Mouse (Mus musculus): Measurements from ENCODE around the gene Atp1b3.
"Not testable (repeated sequence)": the region's sequence is repeated elsewhere in the genome, so short reads cannot be mapped to it uniquely, and the experiment has no call there.

Atp1b3 gene

GRCm38 (mm10) chr9:96363581-96364140 is 581 bp downstream of the Atp1b3 start:
- DNase-seq (ENCODE audit: low spot score) = peak; percentile 57

GRCm38 (mm10) chr9:96360056-96360455 is 4.2 kb downstream of the Atp1b3 start:
- no peak for DNase-seq (ENCODE audit: low spot score)

GRCm38 (mm10) chr9:96353799-96354198 is 10.4 kb downstream of the Atp1b3 start:
- DNase-seq (ENCODE audit: low spot score) = no peak

GRCm38 (mm10) chr9:96353121-96353769 is 11.0 kb downstream of the Atp1b3 start:
- DNase-seq (ENCODE audit: low spot score) = no peak

- DNase-seq (ENCODE audit: low spot score) = not testable (repeated sequence)
Measured at GRCm38 (mm10) chr9:96351771-96352170, 12.5 kb downstream of the Atp1b3 start.

- DNase-seq (ENCODE audit: low spot score) = no peak
Measured at GRCm38 (mm10) chr9:96350476-96350875, 13.8 kb downstream of the Atp1b3 start.

GRCm38 (mm10) chr9:96350010-96350409 is 14.2 kb downstream of the Atp1b3 start:
- peak; percentile 46 for DNase-seq (ENCODE audit: low spot score)

GRCm38 (mm10) chr9:96348885-96349284 is 15.4 kb downstream of the Atp1b3 start:
- DNase-seq (ENCODE audit: low spot score) = no peak

GRCm38 (mm10) chr9:96345750-96346149 is 18.5 kb downstream of the Atp1b3 start:
- DNase-seq (ENCODE audit: low spot score) = no peak

GRCm38 (mm10) chr9:96331146-96331545 is 33.1 kb downstream of the Atp1b3 start:
- no peak for DNase-seq (ENCODE audit: low spot score)

- DNase-seq (ENCODE audit: low spot score) = no peak
Measured at GRCm38 (mm10) chr9:96328226-96328625, 36.0 kb downstream of the Atp1b3 start.

GRCm38 (mm10) chr9:96326496-96326923 is 37.7 kb downstream of the Atp1b3 start:
- DNase-seq (ENCODE audit: low spot score) = peak; percentile 24

GRCm38 (mm10) chr9:96324502-96324901 is 39.7 kb downstream of the Atp1b3 start:
- DNase-seq (ENCODE audit: low spot score) = no peak

- DNase-seq (ENCODE audit: low spot score) = no peak
Measured at GRCm38 (mm10) chr9:96322411-96323152, 41.7 kb downstream of the Atp1b3 start.

GRCm38 (mm10) chr9:96320551-96320980 is 43.7 kb downstream of the Atp1b3 start:
- DNase-seq (ENCODE audit: low spot score) = no peak

- no peak for DNase-seq (ENCODE audit: low spot score)
Measured at GRCm38 (mm10) chr9:96319333-96319732, 44.9 kb downstream of the Atp1b3 start.

GRCm38 (mm10) chr9:96312074-96312473 is 52.2 kb downstream of the Atp1b3 start:
- DNase-seq (ENCODE audit: low spot score) = no peak

- DNase-seq (ENCODE audit: low spot score) = no peak
Measured at GRCm38 (mm10) chr9:96308816-96309215, 55.4 kb downstream of the Atp1b3 start.

- no peak for DNase-seq (ENCODE audit: low spot score)
Measured at GRCm38 (mm10) chr9:96299324-96300008, 64.8 kb downstream of the Atp1b3 start.

- no peak for DNase-seq (ENCODE audit: low spot score)
Measured at GRCm38 (mm10) chr9:96292144-96292543, 72.1 kb downstream of the Atp1b3 start.

- no peak for DNase-seq (ENCODE audit: low spot score)
Measured at GRCm38 (mm10) chr9:96284916-96285315, 79.3 kb downstream of the Atp1b3 start.

Measured in urinary bladder, postnatal 25 days (tissue).